ENCODE assay signal across 26 mouse cellular contexts in genomic region chr7:76921671-76922070, GRCm38 (mm10).
DNase-seq lines count a peak whose midpoint lies in the region; ATAC-seq and TF ChIP-seq lines count a peak whose summit lies in the region.
"Had no signal": no experiment of that assay in that cellular context is flagged by ENCODE, and none has a peak within 500 bp of the region (broad histone marks: within the 10 kb centered on the region; RNA-seq: fewer than 3 reads in every experiment).

No protein-coding gene starts in this region.

- no peaks in the 10 kb centered on the region for H3K9me3 ChIP-seq in intestine, postnatal 0 days (ENCODE audit: control insufficient read depth)
- H3K9me3 ChIP-seq: G1E had no signal

- no peak overlapping the region for H3K4me2 ChIP-seq in intestine, postnatal 0 days (replicated peaks; ENCODE audit: low read depth)

- no peak for ATAC-seq in intestine, postnatal 0 days
- ATAC-seq in cerebellum, adult (ENCODE audit: insufficient number of reproducible peaks, low FRiP score, low TSS enrichment), result no peak
- ATAC-seq: activated CD4-positive, CD25-positive, alpha-beta regulatory T cell, adult 4 months; CD4-positive, CD25-positive, alpha-beta regulatory T cell, adult 4 months had no signal

- H3K4me3 ChIP-seq in intestine, postnatal 0 days (ENCODE audit: low read depth, low read length), result no peak overlapping the region

- TF ChIP-seq CTCF in brain, embryonic 14.5 days (IDR thresholded peaks at IDR 0.05; ENCODE audit: borderline replicate concordance, extremely low read depth, insufficient read depth, insufficient read length), result no peak
- no peak for TF ChIP-seq CTCF in intestine, postnatal 0 days (IDR thresholded peaks at IDR 0.05; ENCODE audit: low read depth)

- no peaks in the 10 kb centered on the region for H3K27me3 ChIP-seq in intestine, postnatal 0 days (replicated peaks; ENCODE audit: control insufficient read depth, insufficient read depth, low read length)
- H3K27me3 ChIP-seq: Patski had no signal

- peak; percentile 61 for DNase-seq in ES-CJ7 (ENCODE audit: low read depth, low spot score)
- DNase-seq in R1 (ENCODE audit: low read depth, low spot score), result peak; percentile 26
- DNase-seq in ZHBTc4 (ENCODE audit: low read depth, low spot score), result peak; percentile 67
- DNase-seq in brain, embryonic 14.5 days (ENCODE audit: low read depth), result peak; percentile 33
- DNase-seq in embryo, embryonic 9.5 days (ENCODE audit: extremely low spot score), result no peak
- DNase-seq in embryo, embryonic 10 days (ENCODE audit: low spot score), result no peak
- DNase-seq: adrenal gland, adult 2 months; adrenal gland, adult 8-10 months; adrenal gland, postnatal 10 days; adrenal gland, postnatal 14 days; adrenal gland, postnatal 25 days; adrenal gland, postnatal 36 days; B cell, adult 2 months; cerebellum, adult 11 months; cerebellum, adult 11-12 months; cerebellum, adult 18-20 months; cerebellum, adult 2 months; cerebellum, adult 8-10 months; cerebellum, adult 9-10 months; cerebellum, adult 9-11 months had no signal

- H3K36me3 ChIP-seq in intestine, postnatal 0 days (ENCODE audit: control insufficient read depth, insufficient read depth), result no peaks in the 10 kb centered on the region
- H3K36me3 ChIP-seq: G1E had no signal

- H3K4me1 ChIP-seq in intestine, postnatal 0 days (replicated peaks; ENCODE audit: control insufficient read depth, insufficient read depth, low read length), result no peaks in the 10 kb centered on the region

- 52% methylated on average over 2 of the region's 2 CpGs for WGBS in intestine, postnatal 0 days

- TF ChIP-seq POLR2A in brain, embryonic 14.5 days (IDR thresholded peaks at IDR 0.05; ENCODE audit: borderline replicate concordance, extremely low read depth, insufficient read depth, insufficient read length, poor library complexity, severe bottlenecking), result no peak

- H3K27ac ChIP-seq in intestine, postnatal 0 days (ENCODE audit: low read depth, low read length), result no peak overlapping the region

- no peak overlapping the region for H3K9ac ChIP-seq in intestine, postnatal 0 days (ENCODE audit: low read depth, low read length)

Comparison
In these comparisons a context has a peak if more than half of its experiments do, and no peak if none do; other contexts are left out.
1. DNase-seq: peak in ES-CJ7 (single experiment), R1 (single experiment), ZHBTc4 (single experiment) and brain, embryonic 14.5 days (single experiment); none in embryo, embryonic 9.5 days (single experiment) and embryo, embryonic 10 days (single experiment).